Mouse (Mus musculus) adrenal gland, adult 18-20 months (tissue): Measurements from ENCODE around the gene Wdr61. TPM values are rescaled to one million over a fixed set of nuclear protein-coding genes. Genes with fewer than 3 reads are reported as not detected.

Experiments
- DNase-seq, 2 experiments: peaks; one replicate each; pipeline ENCODE4 v3.0.0; 2021 to 2022; ENCODE audit warnings: low spot score in 2 of 2
- microRNA-seq, 2 experiments: library from miRNA; unstranded; fragments of <30 nt; microRNA quantifications; one replicate each; pipeline ENCODE4 v1.2.0; 2021; ENCODE audit warnings: borderline number of aligned reads in 2 of 2
- total RNA-seq, 2 experiments: library from RNA; stranded (reverse); gene quantifications; 1 replicate in 1 of 2; 2 replicates in 1 of 2; pipeline ENCODE4 v1.2.3; 2021

Gene Wdr61
- total RNA-seq, 2 experiments from 2014 or later = 66.4 to 71.3 TPM

DNA sequence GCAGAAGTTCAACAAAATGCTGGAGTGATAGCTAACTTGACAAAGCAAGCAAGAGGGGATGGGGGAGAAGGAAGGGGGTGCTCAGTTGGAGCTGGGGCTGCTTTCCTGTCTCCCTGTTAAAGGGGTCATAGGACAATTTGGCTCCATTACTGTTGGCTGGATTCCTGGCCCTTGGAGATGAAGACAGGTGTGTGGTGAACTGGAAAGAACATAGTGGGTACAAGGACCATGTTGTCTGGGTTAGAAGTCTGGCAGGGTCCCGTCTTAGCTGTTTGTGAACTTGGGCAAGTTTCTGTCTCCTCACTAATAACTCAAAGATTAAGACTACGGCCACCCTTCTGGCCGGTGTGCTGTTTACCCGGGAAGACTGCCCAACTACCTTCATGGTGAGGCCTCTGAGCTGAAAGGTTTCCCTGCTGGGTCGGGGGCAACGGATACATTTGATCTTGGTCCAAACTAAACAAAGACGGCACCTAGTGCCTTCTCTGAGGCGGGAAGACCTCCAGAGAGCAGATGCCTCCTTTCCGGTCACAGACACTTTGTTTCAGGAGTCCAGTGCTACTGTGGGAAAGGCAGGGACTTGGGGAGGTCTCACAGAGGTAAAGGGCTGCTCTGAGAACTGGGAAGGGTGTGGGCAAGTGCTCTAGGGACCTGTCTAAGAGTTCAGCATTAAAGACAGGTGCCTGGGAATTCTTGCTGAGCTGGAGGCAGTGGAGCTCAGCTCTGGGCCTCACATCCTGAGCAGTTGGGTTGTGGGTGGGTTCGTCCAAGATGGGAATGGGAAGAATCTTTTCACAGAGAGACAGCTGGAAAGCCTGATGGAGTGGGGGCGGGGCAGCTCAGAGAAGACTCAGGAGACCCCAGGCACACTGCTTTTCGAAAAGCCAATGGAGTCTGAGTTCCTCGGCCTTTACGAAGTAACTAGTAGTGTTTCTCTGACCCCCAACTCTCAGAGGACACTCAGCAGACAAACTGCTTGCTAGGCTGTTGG, 46.8 kb downstream of the Wdr61 start:
- no peak for DNase-seq

DNA sequence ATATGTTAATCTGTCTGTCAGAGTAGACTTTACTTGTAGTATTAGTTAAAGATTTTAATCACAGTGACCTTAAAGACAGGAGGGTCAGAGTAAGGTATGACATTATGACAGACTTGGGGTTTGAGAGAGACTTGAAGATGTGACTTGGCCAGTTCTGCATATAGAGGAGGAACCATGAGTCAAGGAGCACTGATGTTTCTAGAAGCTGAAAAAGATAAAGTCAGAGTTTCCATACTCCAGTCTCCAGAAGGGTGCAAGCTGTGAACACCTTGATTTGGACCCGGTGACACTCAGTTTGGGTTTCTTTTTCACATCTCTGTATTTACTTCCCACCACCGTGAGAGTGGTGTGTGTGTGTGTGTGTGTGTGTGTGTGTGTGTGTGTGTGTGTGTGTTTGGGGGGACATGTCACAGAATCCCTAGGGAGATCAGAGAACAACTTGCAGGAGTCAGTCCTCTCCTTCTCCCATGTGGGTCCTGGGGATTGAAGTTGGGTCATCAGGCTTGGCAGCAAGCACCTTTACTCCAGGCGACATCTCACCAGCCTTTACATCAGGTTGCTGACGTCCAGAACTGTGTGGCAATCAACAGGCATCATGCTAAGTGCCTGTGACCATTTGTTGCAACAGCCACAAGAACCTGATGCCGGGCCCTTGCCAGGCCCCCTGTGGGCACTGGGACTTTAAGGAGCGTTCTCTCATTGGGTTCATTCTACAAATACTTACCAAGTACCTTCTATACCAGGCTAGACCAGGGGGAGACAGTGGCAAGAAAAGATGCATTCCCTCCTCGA, 50.3 kb downstream of the Wdr61 start:
- no peak for DNase-seq

DNA sequence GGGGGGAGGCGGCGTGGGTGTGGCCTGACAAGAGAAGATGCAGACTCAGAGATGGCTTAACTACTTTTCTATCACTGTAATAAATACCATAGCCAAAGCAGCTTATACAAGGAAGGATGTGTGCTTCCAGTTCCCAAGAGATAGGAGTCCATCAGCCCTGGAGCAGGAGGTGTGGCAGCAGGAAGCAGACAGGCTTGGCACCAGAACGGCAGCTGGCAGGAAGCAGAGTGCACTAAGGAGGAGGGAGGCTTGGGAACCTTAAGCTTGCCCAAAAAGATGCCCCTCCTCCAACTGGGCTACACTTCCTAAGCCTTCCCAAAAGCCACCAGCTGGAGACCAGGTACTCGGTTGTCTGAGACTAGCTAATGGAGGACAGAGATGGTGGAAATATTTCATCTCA, 51.5 kb downstream of the Wdr61 start:
- DNase-seq = no peak

DNA sequence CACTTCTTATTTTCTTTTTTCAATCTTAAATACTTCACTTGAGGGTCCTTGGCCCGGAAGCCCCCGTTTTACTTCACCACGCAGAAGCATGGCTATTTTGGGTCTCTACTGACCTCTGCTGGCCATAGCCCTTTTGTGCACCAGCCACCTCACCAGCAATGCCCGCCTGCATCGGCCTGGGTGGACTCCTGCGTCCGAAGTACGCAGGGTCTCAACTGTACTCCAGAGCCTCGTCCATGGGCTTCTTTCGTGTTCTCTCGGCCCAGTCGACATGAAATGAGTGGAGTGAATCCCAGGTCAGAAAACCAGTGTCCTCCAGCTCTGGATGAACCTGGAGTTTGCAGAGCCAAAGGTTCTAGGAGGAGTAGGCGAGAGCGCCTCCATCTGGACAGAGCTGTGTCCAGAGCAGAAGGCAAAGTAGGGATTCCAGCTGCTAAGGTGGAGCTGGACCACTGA, 57.8 kb downstream of the Wdr61 start:
- DNase-seq = peak; percentile 77 to 80

DNA sequence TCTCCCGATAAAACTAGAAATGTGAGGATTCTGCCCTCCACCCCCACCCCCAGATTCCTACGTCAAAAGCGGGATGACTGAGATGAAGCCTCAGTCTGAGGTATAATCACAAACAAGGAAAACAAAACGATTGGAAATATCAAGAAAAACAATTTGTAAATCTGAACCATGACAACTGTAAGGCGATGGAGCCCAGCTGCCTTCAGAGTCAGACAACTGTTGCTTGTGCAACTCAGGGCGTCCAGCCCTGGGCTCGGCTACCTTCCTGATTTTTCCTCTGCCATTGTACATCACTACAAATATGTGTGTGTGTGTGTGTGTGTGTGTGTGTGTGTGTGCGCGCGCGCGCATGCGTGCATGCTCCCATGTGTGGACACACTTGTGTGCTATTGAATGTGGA, 60.4 kb downstream of the Wdr61 start:
- no peak for DNase-seq

DNA sequence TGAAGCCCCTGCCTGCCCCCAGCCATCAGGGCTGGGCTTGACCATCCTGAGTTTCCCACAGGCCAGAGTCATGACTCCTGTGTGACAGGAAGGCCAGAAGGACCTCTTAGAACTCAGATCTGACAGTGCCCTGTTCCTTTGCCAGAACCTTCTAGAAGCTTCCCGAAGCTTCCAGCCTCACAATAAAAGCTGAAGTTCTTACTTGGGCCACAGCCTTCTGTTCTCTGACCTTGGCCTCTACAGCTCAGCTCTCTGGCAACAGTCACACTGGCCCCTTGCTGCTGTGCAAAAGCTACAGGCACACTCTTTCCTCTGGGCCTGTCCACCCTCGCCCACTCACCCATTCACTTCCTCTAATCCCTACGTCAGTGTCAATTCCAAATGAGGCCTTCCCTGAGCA, 62.4 kb downstream of the Wdr61 start:
- DNase-seq = peak; percentile 40 to 43

DNA sequence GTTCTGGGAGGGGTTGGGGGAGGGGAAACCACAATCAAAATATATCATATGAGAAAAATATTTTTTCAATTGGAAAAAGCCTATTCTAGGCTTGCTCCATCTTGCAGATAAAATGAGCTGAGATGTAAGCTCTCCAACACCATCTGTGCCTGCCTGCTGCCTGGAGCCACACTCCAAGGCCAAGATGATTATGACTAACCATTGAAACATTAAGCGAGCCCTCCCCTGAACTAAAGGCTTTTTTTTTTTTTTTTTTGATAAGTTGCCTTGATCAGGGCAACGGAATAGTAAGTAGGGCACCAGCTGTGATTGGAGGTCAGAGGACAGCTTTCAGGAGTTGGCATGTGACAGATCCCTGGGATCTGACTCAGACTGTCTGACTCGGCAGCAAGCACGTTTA, 65.9 kb downstream of the Wdr61 start:
- DNase-seq = no peak

DNA sequence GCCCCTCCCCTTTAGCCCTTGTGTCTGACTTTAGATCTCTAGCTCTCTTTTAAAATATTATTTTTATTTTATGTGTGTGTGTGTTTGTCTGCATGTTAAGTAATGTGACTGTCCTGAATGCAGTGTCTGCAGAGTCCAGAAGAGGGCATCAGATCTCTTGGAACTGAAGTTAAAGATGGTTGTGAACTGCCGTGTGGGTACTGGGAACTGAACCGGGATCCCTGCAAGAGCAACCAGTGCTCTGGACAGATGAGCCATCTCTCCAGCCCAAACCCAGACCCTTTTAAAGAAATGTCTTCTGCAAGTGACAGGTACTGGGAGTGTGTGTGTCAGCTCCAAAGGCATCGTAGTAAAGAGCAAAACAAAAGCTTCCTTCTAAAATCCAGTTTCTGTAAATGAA, 68.2 kb downstream of the Wdr61 start:
- DNase-seq = no peak

Small RNA genes lying within 50 kb of the gene (microRNA-seq; reads per million reads assigned to microRNA genes)
- gene Mir5710 = 0 to 0.47 reads per million in 2 experiments

Other genes starting within 250 kb of the Wdr61 start
- 10 to 100 TPM; 12.9 to 15.1 TPM for gene Dmxl2, start 232.9 kb downstream of the Wdr61 start, total RNA-seq
- not detected for gene Sh2d7, start 195.5 kb downstream of the Wdr61 start, total RNA-seq
- gene Cib2, start 174.3 kb downstream of the Wdr61 start, total RNA-seq = 100 to 1,000 TPM in 1 of 2 experiments, 10 to 100 TPM in 1; 53.0 to 105 TPM
- 100 to 1,000 TPM; 269 to 484 TPM for gene Idh3a, start 148.2 kb downstream of the Wdr61 start, total RNA-seq
- 100 to 1,000 TPM; 221 to 307 TPM for gene Acsbg1, start 72.6 kb downstream of the Wdr61 start, total RNA-seq
- gene Dnaja4, start 35.6 kb downstream of the Wdr61 start, total RNA-seq = 10 to 100 TPM; 34.7 to 51.7 TPM
- gene Crabp1, start 30.2 kb upstream of the Wdr61 start, total RNA-seq = 10 to 100 TPM in 1 of 2 experiments, 1 to 10 TPM in 1; 9.8 to 13.7 TPM
- 10 to 100 TPM; 30.7 to 42.8 TPM for gene Ireb2, start 129.3 kb upstream of the Wdr61 start, total RNA-seq
- 1 to 10 TPM; 1.6 to 2.1 TPM for gene Hykk, start 182.8 kb upstream of the Wdr61 start, total RNA-seq
- gene Psma4, start 216.3 kb upstream of the Wdr61 start, total RNA-seq = 100 to 1,000 TPM; 162 to 186 TPM
- gene AY074887, start 216.5 kb upstream of the Wdr61 start, total RNA-seq = not detected
- gene Chrna5, start 246.4 kb upstream of the Wdr61 start, total RNA-seq = 1 to 10 TPM in 1 of 2 experiments, under 1 TPM in 1; 0.46 to 1.6 TPM